Mouse (Mus musculus) A20 (cell line): Measurements from ENCODE around the gene Ppp1r37.
"Not testable (repeated sequence)": the region's sequence is repeated elsewhere in the genome, so short reads cannot be mapped to it uniquely, and the experiment has no call there.

Experiments
- DNase-seq: peaks from one replicate; pipeline ENCODE4 v3.0.0-alpha.2; 2011; ENCODE audit warnings: low read depth, low spot score

Gene Ppp1r37

GRCm38 (mm10) chr7:19541681-19542154 lies 21.2 kb downstream of the Ppp1r37 start:
- no peak for DNase-seq

- DNase-seq, result no peak
Measured at GRCm38 (mm10) chr7:19540771-19541566, 21.9 kb downstream of the Ppp1r37 start.

- DNase-seq, result no peak
Measured at GRCm38 (mm10) chr7:19534676-19535075, 28.2 kb downstream of the Ppp1r37 start.

GRCm38 (mm10) chr7:19532240-19532639 lies 30.6 kb downstream of the Ppp1r37 start:
- no peak for DNase-seq

- DNase-seq, result no peak
Measured at GRCm38 (mm10) chr7:19531077-19531476, 31.8 kb downstream of the Ppp1r37 start.

- DNase-seq, result no peak
Measured at GRCm38 (mm10) chr7:19525105-19525481, 37.8 kb downstream of the Ppp1r37 start.

GRCm38 (mm10) chr7:19524420-19525104 lies 38.3 kb downstream of the Ppp1r37 start:
- no peak for DNase-seq

- no peak for DNase-seq
Measured at GRCm38 (mm10) chr7:19523757-19524419, 39.0 kb downstream of the Ppp1r37 start.

- DNase-seq, result no peak
Measured at GRCm38 (mm10) chr7:19523017-19523756, 39.7 kb downstream of the Ppp1r37 start.

- DNase-seq, result no peak
Measured at GRCm38 (mm10) chr7:19520032-19520431, 42.8 kb downstream of the Ppp1r37 start.

GRCm38 (mm10) chr7:19517652-19518365 lies 45.1 kb downstream of the Ppp1r37 start, which contains the start of gene Nkpd1:
Gene Nkpd1, plus strand, starts transcription at chr7:19517838.
- peak; percentile 31 for DNase-seq

- DNase-seq, result no peak
Measured at GRCm38 (mm10) chr7:19512353-19512752, 50.5 kb downstream of the Ppp1r37 start.

- DNase-seq, result not testable (repeated sequence)
Measured at GRCm38 (mm10) chr7:19511934-19512333, 50.9 kb downstream of the Ppp1r37 start.

GRCm38 (mm10) chr7:19509786-19510185 lies 53.1 kb downstream of the Ppp1r37 start:
- DNase-seq, result peak; percentile 28

- peak; percentile 54 for DNase-seq
Measured at GRCm38 (mm10) chr7:19508924-19509568, 53.8 kb downstream of the Ppp1r37 start.

- DNase-seq, result peak; percentile 98
Measured at GRCm38 (mm10) chr7:19508150-19508923, 54.5 kb downstream of the Ppp1r37 start, which contains the start of the genes Bloc1s3 and Trappc6a. Gene Bloc1s3, minus strand, starts transcription at chr7:19508367. Gene Trappc6a, plus strand, starts transcription at chr7:19508395.

GRCm38 (mm10) chr7:19507612-19507981 lies 55.3 kb downstream of the Ppp1r37 start:
- DNase-seq, result no peak

GRCm38 (mm10) chr7:19506969-19507611 lies 55.8 kb downstream of the Ppp1r37 start:
- DNase-seq, result peak; percentile 85

GRCm38 (mm10) chr7:19506326-19506725 lies 56.5 kb downstream of the Ppp1r37 start:
- DNase-seq, result peak; percentile 81
